Comparison of ENCODE assay signal across 13 mouse cellular contexts in genomic region chr5:106465129-106465790, GRCm38 (mm10). TPM values are rescaled to one million over a fixed set of nuclear protein-coding genes. Genes with fewer than 3 reads are reported as not detected.
DNase-seq lines count a peak whose midpoint lies in the region; ATAC-seq and TF ChIP-seq lines count a peak whose summit lies in the region.
"Had no signal": no experiment of that assay in that cellular context is flagged by ENCODE, and none has a peak within 500 bp of the region (broad histone marks: within the 10 kb centered on the region; RNA-seq: fewer than 3 reads in every experiment).

No protein-coding gene starts in this region.

- no peak for TF ChIP-seq POLR2A in limb, embryonic 14.5 days (IDR thresholded peaks at IDR 0.05; ENCODE audit: borderline replicate concordance, extremely low read depth, insufficient read depth, insufficient read length)

- H3K9me3 ChIP-seq in limb, embryonic 14.5 days (ENCODE audit: control insufficient read depth, low read length): no peaks in the 10 kb centered on the region
- H3K9me3 ChIP-seq: liver, embryonic 13.5 days had no signal

- no peak overlapping the region for H3K9ac ChIP-seq in limb, embryonic 14.5 days (ENCODE audit: low read depth, low read length, severe bottlenecking)
- H3K9ac ChIP-seq: liver, embryonic 13.5 days had no signal

- no peaks in the 10 kb centered on the region for H3K36me3 ChIP-seq in limb, embryonic 14.5 days (ENCODE audit: control insufficient read depth, insufficient read depth, low read length)
- H3K36me3 ChIP-seq: G1E; liver, embryonic 13.5 days had no signal

- peaks cover 99% of the 10 kb centered on the region for H3K27me3 ChIP-seq in limb, embryonic 14.5 days (ENCODE audit: control insufficient read depth, insufficient read depth, low read length)

- H3K27ac ChIP-seq in limb, embryonic 14.5 days (replicated peaks; ENCODE audit: low read depth, low read length): no peak overlapping the region
- H3K27ac ChIP-seq: liver, embryonic 13.5 days had no signal

- no peak overlapping the region for H3K4me2 ChIP-seq in limb, embryonic 14.5 days (replicated peaks; ENCODE audit: low read depth, low read length, severe bottlenecking)
- H3K4me2 ChIP-seq: liver, embryonic 13.5 days had no signal

- 0 out of 2 replicates have a peak, but pooled peaks cover under 1% of the 10 kb centered on the region for H3K4me1 ChIP-seq in limb, embryonic 14.5 days (ENCODE audit: control insufficient read depth, insufficient read depth, low read length)

- no peak for ATAC-seq in cerebellum, adult (ENCODE audit: insufficient number of reproducible peaks, low FRiP score, low TSS enrichment)
- no peak for ATAC-seq in limb, embryonic 14.5 days (ENCODE audit: low FRiP score, low read depth)
- ATAC-seq in CD4-positive, CD25-positive, alpha-beta regulatory T cell, adult 4 months: no peak

- 2% methylated on average over 30 of the region's 31 CpGs for whole genome bisulfite sequencing in limb, embryonic 14.5 days

- peak; percentile 52 for DNase-seq in cerebellum, adult 11-12 months
- peak; percentile 27 for DNase-seq in testis, postnatal 14 days (ENCODE audit: low spot score)
- no peak for DNase-seq in testis, postnatal 10 days (ENCODE audit: low spot score)
- no peak for DNase-seq in limb, embryonic 14.5 days (ENCODE audit: low spot score)
- DNase-seq in retina, postnatal 1 day: peak; percentile 43
- DNase-seq in heart, postnatal 4 days: no peak
- DNase-seq: kidney, adult 8-10 months; liver, embryonic 13.5 days had no signal

- H3K4me3 ChIP-seq in limb, embryonic 14.5 days (replicated peaks; ENCODE audit: low read length): 0 out of 2 replicates have a peak overlapping the region, but pooled peaks have one; percentile 4
- H3K4me3 ChIP-seq: liver, embryonic 13.5 days; megakaryocyte, embryonic 14.5 days had no signal

RNA-seq across cellular contexts. Expression of gene Barhl2, which starts 7.3 kb away (rescaled TPM):
- 0.06 and 0.12 TPM in 2 replicates for polyA plus RNA-seq in limb, embryonic 14.5 days (2012; rRNA removed)
- polyA plus RNA-seq in limb, embryonic 14.5 days (2014; fragmentation: Nextera tagmentation; extraction: Ambion mirVana): not detected in 2 replicates
- not detected for polyA plus RNA-seq in CD4-positive, CD25-positive, alpha-beta regulatory T cell, adult 4 months (2017; shearing (Covaris generic))
- total RNA-seq in heart, postnatal 4 days (2021): not detected
- total RNA-seq: G1E; heart, adult 8-10 months had no signal
- polyA plus RNA-seq: G1E; liver, embryonic 13.5 days had no signal

Comparison
In these comparisons a context has a peak if more than half of its experiments do, and no peak if none do; other contexts are left out.
1. DNase-seq: peak in cerebellum, adult 11-12 months (single experiment), testis, postnatal 14 days (single experiment) and retina, postnatal 1 day (single experiment); none in testis, postnatal 10 days (single experiment), limb, embryonic 14.5 days (single experiment) and heart, postnatal 4 days (single experiment).